Mouse (Mus musculus) ovary, postnatal 36 days (tissue): ENCODE data around the gene Fgfr2.

ENCODE experiments used
- DNase-seq: peaks from one replicate; pipeline ENCODE4 v3.0.0; 2022; ENCODE audit warnings: low spot score, mixed read lengths

Fgfr2 gene

DNA sequence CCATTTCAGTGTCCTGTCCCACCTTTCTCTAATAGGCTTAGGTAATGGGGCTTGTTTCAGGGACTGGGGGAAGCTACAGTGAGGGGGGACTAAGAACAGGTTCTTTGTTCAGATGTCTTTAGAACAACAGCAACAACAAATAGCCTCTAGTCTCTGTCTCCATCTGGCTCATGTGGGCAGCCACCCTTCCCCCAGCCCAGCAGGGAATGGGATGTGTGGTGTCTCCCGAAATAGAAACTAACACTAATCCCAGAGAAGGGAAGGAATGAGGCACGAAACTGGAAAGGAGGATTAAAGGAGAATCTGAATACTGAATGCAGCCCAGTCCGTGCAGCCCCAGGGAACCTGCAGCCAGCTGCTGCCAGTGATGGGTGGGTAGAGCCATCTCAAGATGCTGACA lies 2235.2 kb downstream of the Fgfr2 start:
- no peak for DNase-seq

DNA sequence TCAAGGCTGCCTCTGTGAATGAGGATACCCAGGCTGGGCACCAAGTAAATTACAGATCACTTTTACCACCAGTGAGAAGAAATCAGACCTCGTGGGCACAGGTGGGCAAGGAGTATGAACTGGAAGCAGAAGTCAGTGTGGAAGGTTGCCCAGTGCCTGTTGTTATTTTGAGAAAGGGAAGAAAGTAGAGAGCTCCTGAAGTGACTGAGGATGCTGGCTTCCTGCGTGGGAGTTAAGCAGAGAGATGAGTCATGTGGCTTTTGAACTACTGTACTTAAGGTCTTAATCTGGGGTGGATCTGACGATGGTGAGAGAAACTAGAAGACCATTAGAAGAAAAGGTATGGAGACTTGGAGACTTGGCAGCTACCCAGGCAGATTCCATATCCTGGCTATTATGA lies 2236.9 kb downstream of the Fgfr2 start:
- DNase-seq, result no peak

DNA sequence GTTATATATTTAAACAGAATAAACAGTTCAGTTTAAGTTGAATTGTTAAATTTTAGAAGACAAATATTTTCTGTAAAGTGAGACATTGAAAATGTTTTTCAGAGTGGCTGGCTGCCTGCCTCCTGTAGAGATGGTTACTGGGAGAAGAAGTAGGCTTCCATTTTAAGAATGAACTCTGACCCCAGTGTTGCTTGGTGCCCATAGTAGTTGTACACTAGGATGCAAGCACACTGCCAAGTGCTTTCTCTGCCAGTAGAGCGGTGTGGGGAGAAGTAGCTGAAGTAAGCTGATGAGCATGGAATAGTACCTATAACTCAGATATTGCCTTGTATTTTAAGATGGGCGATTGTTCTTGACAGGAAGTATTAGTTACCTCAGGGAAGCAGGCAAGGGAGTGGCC lies 2239.0 kb downstream of the Fgfr2 start:
- DNase-seq, result no peak

DNA sequence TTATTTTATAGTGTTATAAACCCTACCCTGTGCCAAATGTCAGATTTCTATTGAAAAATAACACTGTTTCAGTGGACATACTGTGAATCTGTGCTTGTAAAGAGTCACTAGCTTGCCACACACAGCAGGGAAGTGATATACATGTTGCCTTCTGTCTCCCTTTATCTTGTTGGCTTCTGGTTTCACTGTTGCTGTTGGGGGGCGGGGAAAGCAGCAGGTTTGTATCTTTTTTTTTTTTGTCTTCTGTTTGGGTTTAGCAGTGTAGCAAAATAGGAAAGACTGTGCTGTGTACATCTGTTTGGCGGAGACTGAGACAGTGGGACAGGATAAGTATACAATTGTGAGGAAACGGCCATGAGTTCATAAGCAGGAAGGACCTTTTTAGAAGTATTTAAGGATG lies 2255.9 kb downstream of the Fgfr2 start:
- DNase-seq, result no peak

DNA sequence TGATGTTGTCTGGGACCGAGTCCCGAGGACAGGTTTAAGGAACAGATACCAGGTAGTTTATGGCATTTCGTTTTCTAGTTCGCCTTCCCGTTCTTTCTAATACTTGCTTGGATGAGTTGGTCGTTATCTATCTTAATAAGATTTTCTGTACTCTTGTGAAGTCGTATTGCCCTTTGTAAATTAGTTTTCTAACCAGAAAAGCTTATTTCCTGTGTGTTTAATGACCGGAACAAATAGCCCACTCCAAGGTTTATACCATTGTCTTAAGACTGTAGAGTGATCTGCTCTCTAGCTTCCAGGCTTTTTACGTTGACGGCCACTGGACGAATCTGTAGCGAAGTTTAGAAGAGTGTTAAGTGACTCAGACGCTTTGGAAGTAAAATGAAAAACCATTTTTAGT lies 2256.5 kb downstream of the Fgfr2 start:
- no peak for DNase-seq

DNA sequence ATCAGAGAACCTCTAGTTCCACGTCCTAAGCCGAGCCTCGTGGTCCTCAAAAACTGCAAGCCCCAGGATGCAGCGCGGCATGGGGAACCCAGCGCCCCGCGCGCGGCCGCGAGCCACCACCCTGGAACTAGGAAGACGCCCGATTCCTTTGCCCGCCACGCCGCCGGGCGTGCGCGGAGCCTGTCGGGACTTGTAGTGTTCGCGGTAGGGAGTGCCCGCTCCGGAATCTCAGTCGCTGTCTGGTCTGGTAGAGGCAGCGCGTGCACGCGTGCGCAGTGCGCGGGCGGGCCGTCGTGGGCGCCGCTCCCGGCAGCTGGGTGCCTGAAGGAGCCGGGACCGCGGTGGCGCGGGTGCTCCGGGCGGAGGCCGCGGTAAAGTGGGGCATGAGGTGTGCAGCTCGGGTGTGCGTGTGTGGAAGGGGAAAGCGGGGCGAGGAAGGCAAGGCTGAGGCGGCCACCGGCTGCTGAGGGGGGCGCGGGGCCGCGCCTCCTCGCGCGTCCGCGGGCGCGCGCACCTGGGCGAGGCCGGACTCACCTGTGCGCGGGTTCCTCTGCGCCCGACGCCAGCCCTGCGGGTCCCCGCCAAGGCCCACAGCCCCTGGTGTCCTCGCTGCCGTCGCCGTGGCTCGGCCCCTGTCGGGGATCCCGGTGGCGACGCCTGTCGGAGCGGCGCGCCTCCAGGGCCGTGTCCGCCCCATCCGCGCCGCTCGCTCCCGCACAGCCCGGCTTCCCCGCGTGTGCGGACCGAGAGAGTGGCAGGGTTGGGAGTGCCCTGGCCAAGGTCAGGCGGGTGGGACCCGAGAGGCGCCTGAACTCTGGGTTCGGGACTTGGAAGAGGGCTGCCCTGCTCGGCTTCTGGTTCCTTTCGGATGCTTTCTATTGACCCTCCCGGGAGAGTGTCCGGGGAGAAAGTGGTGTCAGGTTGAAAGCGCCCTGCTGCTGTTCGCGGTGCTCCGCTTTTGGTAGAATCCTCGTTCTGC lies 2257.2 kb downstream of the Fgfr2 start, which contains the start of gene Plekha1:
Gene Plekha1 (plus strand): TSS at position 144 of the 979 bp plus-strand sequence.
- DNase-seq, result peak; percentile 98

DNA sequence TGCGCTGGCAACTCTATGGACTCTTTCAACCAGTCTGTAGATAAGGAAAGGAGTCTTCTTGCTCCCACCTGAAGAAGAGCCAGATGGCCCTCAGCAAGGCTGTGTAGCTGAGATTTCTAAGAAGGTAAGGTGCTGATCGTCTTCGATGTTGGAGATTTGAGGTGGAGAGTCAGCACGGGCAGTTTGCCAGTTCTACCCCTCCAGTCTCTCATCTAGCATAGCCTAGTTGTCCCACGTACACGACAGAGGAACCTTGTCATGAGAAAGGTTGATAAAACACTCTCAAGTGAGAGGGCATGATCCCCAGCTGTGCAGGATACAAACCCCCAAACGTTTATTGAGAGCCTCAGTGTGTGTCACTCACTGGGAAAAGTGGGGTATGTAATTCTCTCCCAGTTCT lies 2258.4 kb downstream of the Fgfr2 start:
- DNase-seq, result no peak

DNA sequence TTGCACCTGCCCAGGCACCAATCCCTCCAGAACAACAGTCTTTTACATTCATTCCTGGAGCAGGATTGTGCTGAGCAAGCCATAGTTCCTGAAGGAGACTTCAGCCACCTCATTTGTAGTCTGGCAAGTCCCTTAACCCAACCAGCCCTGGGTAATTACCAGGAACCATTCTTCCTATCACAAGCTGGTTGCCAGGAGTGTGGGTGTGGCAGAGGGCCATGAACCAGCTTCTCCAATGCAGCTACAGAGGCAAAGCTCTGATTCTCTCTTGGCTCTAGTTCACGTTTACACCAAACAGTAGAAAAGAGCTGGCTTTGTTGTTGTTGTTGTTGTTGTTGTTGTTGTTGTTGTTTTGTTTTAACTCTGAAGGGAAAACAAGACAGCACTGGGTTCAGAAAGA lies 2260.6 kb downstream of the Fgfr2 start:
- DNase-seq, result no peak

DNA sequence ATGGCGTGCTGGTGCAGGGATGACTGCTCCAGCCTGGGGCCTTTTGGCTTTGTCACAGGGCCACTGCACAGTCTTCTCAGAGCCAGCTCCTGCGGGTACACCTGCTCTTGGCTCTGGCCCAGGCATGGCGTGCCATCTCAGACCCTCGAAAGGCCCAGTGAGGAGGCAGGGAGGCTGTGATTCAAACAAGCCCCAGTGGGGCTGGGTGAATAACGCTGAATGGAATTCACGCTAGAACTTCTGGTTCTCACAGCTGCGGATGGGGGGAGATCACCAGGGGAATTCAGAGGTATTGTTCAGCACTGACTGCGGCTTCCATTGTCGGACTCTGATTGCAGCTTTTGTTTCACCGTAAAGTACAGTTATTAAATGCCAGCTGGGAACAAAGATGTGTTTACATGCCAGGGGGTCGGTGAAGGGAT lies 2262.4 kb downstream of the Fgfr2 start:
- no peak for DNase-seq

DNA sequence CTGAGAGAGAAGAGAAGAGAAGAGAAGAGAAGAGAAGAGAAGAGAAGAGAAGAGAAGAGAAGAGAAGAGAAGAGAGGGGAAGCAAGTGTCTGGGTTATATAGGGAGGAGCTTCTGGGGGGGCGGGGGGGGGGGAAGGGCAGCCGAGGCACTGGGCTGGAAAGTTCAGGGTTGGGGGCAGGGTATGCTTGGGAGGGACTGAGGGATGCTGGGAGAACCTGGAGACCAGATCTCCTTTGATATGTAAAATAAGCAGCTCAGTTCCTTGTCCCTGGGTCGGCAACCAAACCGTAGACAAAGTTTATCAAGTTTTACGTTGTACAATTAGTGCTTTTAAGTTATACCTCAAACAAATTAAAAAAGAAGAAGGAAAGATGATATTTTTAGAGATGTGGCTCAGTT lies 2263.2 kb downstream of the Fgfr2 start:
- DNase-seq, result no peak

DNA sequence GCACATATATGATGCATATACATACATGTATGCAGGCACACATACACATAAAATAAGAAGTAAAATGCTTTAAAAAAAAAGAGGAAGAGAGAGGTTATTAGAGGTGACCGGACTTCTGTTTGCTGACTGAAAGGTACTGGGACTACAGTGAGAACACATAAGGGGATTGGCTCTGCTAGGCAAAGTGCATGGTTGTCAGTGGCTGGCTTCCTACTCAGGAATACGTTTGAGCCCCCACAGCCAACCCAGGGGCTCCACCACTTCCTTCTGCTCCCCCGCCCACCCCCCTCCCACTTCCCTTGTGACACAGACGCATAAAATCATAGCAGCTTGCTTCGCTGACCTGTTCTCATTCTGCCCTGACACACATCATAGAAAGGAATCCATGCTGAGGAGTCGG lies 2265.2 kb downstream of the Fgfr2 start:
- no peak for DNase-seq

DNA sequence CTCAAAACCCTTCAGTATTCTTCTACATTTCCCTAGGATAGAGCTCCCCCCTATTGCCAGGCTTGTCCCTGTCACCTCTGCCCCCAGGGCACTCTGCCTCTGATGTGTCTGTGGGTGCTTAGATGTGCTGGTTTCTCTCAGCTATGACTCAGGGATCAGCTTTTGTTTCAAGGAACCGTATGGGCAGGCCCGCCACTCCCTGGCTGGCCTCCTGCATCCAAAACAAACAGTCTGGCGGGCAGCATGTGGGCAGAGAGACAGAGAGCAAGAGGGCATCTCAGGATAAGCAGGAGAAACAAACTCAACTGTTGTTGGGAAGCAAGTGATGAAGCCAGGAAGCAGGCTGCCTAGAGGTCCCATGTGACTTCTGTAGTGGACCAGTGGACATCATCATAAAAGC lies 2267.5 kb downstream of the Fgfr2 start:
- no peak for DNase-seq

DNA sequence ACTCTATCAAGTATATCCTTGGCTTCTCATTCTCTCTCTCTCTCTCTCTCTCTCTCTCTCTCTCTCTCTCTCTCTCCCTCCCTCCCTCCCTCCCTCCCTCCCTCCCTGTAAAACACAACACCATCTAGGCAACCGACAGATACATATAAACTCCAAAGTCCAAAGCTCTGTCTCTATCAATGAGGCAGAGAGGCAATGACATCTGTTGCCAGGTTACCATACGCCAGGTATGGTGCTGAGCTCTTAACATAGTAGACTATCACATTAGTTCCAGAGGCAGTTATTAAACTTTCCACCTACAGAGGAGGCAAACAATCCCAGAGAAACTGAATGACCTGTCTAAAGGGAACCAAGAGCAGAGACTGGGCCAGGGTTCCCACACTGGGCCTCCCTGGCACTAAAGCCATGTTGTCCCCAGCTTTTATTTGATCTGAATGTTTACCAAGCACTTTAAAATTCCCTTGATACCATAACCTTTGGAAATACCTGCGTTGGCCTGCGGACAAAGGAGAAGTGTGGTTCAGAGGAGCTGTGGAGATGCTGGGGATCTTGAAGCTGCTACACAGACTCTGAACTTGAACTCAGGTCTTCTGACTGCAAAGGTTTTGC lies 2268.4 kb downstream of the Fgfr2 start:
- DNase-seq, result no peak

DNA sequence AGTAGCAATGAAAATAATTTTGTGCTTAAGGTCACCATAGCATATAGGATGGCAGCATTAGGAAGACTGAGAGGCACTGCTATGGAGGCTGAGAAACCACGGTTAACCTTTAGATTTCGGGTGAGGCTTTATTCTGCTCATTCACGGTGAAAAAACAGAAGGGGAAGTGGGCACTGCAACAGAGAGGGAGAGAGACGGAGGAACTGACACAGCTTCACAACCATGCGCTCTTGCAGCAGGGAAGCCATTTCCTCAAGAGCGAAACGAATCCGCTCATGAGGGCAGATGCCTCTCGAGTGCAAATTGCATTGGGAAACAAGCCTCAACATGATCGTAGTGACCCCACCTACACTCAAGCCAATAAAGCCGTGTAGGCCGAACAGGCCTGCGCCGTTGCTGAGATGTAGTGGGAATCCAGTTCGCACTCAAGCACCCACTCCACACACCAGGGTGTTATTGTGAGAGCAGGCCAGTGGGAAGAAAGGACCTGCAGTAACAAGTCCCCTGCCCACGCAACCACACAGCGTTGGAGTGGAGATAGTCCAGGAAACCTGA lies 2275.9 kb downstream of the Fgfr2 start:
- DNase-seq, result no peak

DNA sequence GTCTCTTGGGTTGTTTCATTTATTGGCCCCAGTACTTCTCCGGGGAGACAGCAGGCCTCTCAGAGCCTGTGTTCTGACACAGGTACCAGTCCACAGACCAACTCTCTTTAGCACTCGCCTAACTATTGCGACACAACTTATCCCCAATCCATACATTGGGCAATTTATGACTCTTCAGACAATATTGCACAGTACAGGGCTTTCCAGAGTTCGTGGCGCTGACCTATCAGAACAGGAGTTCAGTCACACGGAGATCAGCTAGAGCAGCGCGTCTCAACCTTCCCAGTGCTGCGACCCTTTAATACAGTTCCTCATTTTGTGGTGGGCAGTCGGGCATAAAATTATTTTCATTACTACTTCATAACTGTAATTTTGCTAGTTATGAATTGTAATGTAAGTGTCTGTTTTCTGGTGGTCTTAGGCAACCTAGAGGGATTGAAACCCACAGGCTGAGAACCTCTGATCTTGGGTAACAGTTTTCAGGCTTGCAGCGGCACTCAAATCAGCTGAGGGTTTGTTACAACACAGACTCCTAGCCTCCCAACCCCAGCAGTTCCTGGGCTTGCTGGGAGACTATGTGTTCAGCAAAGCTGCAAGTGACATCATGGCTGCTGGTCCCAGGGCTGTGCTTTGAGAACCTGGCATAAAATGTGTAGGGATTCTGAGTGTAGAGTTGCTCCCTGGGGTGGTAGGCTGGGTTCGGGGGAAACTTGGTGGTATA lies 2283.6 kb downstream of the Fgfr2 start:
- DNase-seq, result no peak

DNA sequence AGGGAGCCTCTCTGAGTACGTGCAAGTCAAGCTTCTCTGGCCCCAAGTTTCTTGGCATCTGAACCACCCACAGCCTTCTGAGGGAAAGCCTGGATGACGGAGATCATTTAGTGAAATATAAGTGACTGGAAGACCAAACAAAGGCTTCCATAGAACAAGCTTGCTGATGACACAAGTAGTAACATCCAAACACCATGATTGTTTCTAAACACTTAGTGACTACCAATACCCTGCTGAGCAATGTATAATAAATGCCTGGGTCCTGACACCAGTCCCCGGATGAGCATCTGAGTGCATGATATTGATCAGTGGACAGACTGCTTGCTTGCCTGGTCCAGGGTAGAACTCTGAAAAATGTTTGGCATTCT lies 2284.5 kb downstream of the Fgfr2 start:
- no peak for DNase-seq

DNA sequence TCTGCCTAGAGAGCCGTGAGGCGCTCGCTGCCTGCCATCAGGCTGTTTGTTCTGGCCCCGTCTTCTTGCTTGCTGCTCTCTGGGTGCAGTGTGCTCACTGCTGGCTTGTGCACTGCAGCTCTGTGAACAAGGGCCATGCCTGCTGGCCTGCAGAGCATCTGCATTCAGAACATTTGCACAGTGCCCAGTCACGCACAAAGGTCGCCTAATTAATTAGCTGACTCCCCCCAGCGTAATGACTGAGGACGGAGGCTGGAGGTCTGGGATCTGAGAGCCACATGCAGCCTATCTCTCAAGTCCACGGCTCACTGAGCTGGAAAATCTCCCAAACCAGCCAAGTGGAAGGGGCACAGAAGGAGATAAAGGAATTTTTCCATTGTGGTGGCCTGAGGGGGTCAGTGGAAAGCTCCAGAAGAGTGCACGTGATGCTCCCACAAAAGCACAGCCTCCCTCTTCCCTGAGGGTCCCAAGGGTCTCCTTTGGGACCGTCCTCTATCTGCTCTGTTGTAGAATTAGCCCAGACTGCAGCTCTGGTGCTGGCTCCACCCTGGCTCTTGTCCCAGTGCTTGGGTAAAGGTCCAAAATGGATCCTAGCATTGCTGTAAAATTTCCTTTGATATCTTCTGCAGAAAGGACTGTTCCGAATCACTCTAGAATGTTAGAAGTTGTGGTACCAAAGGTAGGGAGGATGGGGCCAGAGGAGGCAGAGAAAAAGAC lies 2285.1 kb downstream of the Fgfr2 start:
- DNase-seq, result no peak

DNA sequence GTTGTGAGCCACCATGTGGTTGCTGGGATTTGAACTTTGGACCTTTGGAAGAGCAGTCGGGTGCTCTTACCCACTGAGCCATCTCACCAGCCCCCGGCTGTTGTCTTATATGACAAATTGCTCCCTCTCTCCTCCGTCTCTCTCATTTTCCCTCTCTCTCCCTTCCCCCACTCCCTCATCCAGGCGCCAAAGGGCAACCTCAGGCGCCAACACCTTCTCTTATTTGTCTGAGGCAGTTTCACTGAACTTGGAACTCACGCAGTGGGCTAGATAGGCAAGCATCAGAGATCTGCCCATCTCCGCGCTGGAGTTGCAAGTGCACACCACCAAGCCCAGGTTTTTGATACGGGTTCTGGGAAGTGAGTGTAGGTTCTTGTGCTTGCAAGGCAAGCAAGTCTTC lies 2287.1 kb downstream of the Fgfr2 start:
- DNase-seq, result no peak

DNA sequence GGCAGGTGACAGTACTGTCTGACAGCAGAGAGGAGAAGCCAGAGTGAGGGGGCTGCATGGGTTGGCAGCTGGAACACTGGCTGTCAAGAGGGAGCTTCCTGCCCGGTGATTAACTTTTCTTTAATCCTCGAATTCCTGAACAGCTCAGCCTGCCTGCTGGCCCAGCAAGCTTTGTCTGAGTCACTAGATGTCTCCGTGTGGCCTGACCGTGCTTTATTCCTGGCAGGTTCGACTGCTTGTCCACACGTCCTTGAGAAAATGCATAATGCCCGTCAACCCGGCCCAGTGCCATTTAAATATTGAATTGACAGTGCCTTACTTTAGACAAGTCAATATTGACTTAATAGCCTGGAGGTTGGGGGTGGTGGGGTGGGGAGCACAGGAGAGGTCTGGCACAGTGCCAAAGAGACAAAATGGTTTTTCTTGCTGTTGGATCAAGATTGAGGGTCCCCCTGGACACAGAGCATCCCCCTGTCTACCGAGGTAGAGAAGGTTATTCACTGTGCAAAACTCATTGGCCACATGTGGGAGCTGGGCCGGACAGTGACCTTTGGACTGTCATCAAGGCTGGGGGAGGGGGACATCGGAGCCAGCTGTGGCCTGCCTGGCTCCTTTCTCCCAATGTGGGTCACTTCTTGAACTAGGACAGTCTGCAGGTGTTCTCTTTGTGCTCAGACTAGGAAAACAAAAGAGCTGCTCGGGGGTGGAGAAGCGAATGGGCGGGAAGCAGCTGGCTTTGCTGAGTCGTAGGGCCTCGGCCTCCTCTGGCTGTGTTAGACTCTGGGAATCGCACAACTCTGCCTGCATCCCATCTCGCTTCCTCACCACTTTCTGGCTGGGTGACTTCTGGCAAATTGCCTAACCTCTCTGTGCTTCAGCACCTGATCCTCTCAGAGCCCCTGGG lies 2287.9 kb downstream of the Fgfr2 start:
- DNase-seq, result no peak

DNA sequence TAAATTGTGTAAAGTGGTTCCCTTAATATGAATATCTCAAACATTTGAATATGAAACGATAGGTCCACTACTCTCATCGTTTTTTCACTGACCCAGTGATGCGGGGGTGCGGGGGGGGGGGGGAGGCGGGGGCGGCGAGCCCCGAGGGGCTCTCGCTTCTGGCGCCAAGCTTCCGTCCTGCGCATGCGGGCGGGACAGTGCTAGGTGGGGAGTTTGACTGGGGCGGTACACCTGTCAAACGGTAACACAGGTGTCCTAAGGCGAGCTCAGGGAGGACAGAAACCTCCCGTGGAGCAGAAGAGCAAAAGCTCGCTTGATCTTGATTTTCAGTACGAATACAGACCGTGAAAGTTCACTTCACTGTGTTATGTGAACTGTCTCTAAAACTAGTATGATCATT lies 2288.9 kb downstream of the Fgfr2 start:
- no peak for DNase-seq

DNA sequence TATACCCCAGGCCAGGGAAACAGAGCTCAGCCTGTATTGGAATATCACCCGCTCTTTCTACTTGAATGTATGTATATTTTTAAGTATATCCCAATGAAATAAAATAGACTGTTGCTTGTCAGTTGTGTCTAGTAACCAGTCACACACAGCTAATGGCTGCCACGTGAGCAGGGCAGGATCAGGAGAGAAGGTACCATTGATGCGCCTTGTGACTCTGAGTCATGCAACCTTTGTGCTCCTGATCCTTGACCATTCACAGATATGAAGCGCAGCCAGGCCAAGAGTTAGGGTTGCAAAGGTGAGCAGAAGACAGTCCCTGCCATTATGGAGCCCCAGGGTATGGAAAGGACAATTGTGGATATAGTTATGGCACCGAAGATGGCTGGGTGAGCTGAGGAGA lies 2291.6 kb downstream of the Fgfr2 start:
- no peak for DNase-seq
